ENCODE assay signal across 8 mouse cellular contexts in the genomic region with DNA sequence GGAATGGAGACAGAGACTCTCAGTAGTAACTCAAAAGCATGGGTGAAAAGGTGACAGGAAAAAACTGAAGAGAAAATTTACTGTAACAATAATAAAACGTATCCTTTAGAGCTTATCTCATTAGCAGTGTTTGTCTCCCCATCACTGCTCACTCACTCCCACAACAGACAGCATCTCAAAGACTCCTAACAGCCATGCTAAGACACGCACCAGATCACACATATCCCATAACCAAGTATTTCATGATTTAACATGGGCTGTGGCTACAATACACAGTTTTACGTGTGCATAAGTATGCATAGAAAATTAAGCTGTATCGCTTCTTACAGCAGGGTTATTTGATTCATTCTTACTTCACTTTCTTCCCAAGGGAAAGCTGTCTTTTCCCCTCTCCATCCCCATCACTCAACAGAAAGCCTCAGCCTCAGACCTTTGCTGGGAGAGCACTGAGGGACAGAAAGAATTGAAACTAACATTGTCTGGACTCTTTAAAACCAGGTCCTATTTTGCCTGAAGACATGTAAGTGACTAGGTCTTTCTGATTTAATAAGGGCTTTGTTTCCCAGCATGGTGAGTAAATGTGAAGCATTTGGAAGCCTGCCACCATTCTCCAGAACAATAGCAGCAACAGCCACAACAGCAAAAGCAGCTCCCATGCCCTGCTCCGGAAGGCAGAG. TPM values are rescaled to one million over a fixed set of nuclear protein-coding genes. Genes with fewer than 3 reads are reported as not detected.
A peak's percentile ranks its signal among the peaks of the same experiment; 100 is the strongest.
DNase-seq lines count a peak whose midpoint lies in the region; ATAC-seq lines count a peak whose summit lies in the region.

No protein-coding gene starts in this region.

- no peak overlapping the region for H3K9ac ChIP-seq in forebrain, embryonic 15.5 days (replicated peaks)
- H3K9ac ChIP-seq in hindbrain, embryonic 11.5 days (ENCODE audit: low read depth, low read length): no peak overlapping the region
- H3K9ac ChIP-seq in midbrain, embryonic 13.5 days (replicated peaks): no peak overlapping the region

- ATAC-seq in forebrain, embryonic 15.5 days (replicated peaks): peak; percentile 49; the same call in 1 of the 2 replicates
- ATAC-seq in hindbrain, embryonic 11.5 days (ENCODE audit: low FRiP score): peak; percentile 54
- peak; percentile 88 for ATAC-seq in midbrain, embryonic 13.5 days
- ATAC-seq in activated CD4-positive, CD25-positive, alpha-beta regulatory T cell, adult 4 months: no peak

- H3K4me1 ChIP-seq in forebrain, embryonic 15.5 days: peaks cover 37% of the 10 kb centered on the region
- peaks cover 2% of the 10 kb centered on the region; the same call in 1 of the 2 replicates for H3K4me1 ChIP-seq in hindbrain, embryonic 11.5 days (replicated peaks; ENCODE audit: control insufficient read depth, insufficient read depth, low read length)
- H3K4me1 ChIP-seq in midbrain, embryonic 13.5 days (replicated peaks): peaks cover 25% of the 10 kb centered on the region

- peak overlapping the region; percentile 84 for H3K27ac ChIP-seq in forebrain, embryonic 15.5 days (replicated peaks)
- H3K27ac ChIP-seq in hindbrain, embryonic 11.5 days (ENCODE audit: low read depth, low read length): peak overlapping the region; percentile 75
- peak overlapping the region; percentile 84 for H3K27ac ChIP-seq in midbrain, embryonic 13.5 days

- 9% methylated on average over 5 of the region's 5 CpGs for WGBS in forebrain, embryonic 15.5 days
- WGBS in hindbrain, embryonic 11.5 days: 50% methylated on average over 5 of the region's 5 CpGs
- 33% methylated on average over 5 of the region's 5 CpGs for WGBS in midbrain, embryonic 13.5 days

- DNase-seq in urinary bladder, postnatal 14 days (ENCODE audit: low spot score): peak; percentile 6
- DNase-seq in urinary bladder, postnatal 25 days (ENCODE audit: low spot score): no peak
- peak; percentile 40 for DNase-seq in hindbrain, embryonic 11.5 days (ENCODE audit: low spot score)
- DNase-seq in layer of hippocampus, adult 9-11 months: peak; percentile 68
- no peak for DNase-seq in natural killer cell, adult 2 months (ENCODE audit: low spot score in 2 of 2)

- 0 out of 2 replicates have a peak, but pooled peaks cover 4% of the 10 kb centered on the region for H3K36me3 ChIP-seq in forebrain, embryonic 15.5 days
- H3K36me3 ChIP-seq in hindbrain, embryonic 11.5 days (ENCODE audit: control insufficient read depth, insufficient read depth, low read length): no peaks in the 10 kb centered on the region
- H3K36me3 ChIP-seq in midbrain, embryonic 13.5 days: peaks cover 6% of the 10 kb centered on the region

- no peaks in the 10 kb centered on the region for H3K9me3 ChIP-seq in forebrain, embryonic 15.5 days
- H3K9me3 ChIP-seq in hindbrain, embryonic 11.5 days (ENCODE audit: control insufficient read depth, low read length): no peaks in the 10 kb centered on the region
- H3K9me3 ChIP-seq in midbrain, embryonic 13.5 days: no peaks in the 10 kb centered on the region

- H3K4me2 ChIP-seq in forebrain, embryonic 15.5 days (replicated peaks): no peak overlapping the region
- H3K4me2 ChIP-seq in hindbrain, embryonic 11.5 days (replicated peaks; ENCODE audit: low read depth, low read length): no peak overlapping the region
- H3K4me2 ChIP-seq in midbrain, embryonic 13.5 days (replicated peaks): peak overlapping the region; percentile 15

- H3K4me3 ChIP-seq in forebrain, embryonic 15.5 days: no peak overlapping the region
- no peak overlapping the region for H3K4me3 ChIP-seq in hindbrain, embryonic 11.5 days (ENCODE audit: low read depth, low read length)
- no peak overlapping the region for H3K4me3 ChIP-seq in midbrain, embryonic 13.5 days (replicated peaks)

- no peaks in the 10 kb centered on the region for H3K27me3 ChIP-seq in forebrain, embryonic 15.5 days
- H3K27me3 ChIP-seq in hindbrain, embryonic 11.5 days (ENCODE audit: control insufficient read depth, insufficient read depth, low read length): no peaks in the 10 kb centered on the region
- no peaks in the 10 kb centered on the region for H3K27me3 ChIP-seq in midbrain, embryonic 13.5 days

RNA-seq across cellular contexts. Expression of a gene that starts 37.5 kb away (rescaled TPM):
- polyA plus RNA-seq in forebrain, embryonic 15.5 days (2015; fragmentation: Nextera tagmentation; extraction: Ambion mirVana): 52.0 and 52.3 TPM in 2 replicates
- polyA plus RNA-seq in hindbrain, embryonic 11.5 days (2014; fragmentation: Nextera tagmentation; extraction: Ambion mirVana): 38.8 and 42.1 TPM in 2 replicates
- 35.8 and 38.7 TPM in 2 replicates for polyA plus RNA-seq in midbrain, embryonic 13.5 days (2015; fragmentation: Nextera tagmentation; extraction: Ambion mirVana)
- 10 to 100 TPM in 1 of 2 experiments, 1 to 10 TPM in 1; 9.3 to 10.1 TPM for polyA plus RNA-seq in activated CD4-positive, CD25-positive, alpha-beta regulatory T cell, adult 4 months (2017; shearing (Covaris generic))

Comparison
In these comparisons a context has a peak if more than half of its experiments do, and no peak if none do; other contexts are left out.
1. DNase-seq: peak in urinary bladder, postnatal 14 days (single experiment), hindbrain, embryonic 11.5 days (single experiment) and layer of hippocampus, adult 9-11 months (single experiment); none in urinary bladder, postnatal 25 days (single experiment) and natural killer cell, adult 2 months (0 of 2).
2. Peak in every context shown above with its lines, with median percentiles within 50 percentile points of each other: H3K27ac ChIP-seq.